Mouse (Mus musculus) heart, adult 2 months (tissue): ENCODE data around the gene Ascc1. TPM values are rescaled to one million over a fixed set of nuclear protein-coding genes. Genes with fewer than 3 reads are reported as not detected.

ENCODE experiments used
- DNase-seq, 2 experiments: peaks; one replicate each; pipeline ENCODE4 v3.0.0; 2021
- H3K27ac ChIP-seq: fragments of 200-600 bp; 2 replicates; pipeline ENCODE4 v1.8.1; 2022
- H3K27me3 ChIP-seq: fragments of 200-500 bp; 2 replicates; pipeline ENCODE4 v1.6.1; 2012; ENCODE audit warnings: mild to moderate bottlenecking, low read length, inconsistent platforms, mixed read lengths; ENCODE audit not compliant: control insufficient read depth, insufficient read depth
- H3K36me3 ChIP-seq: fragments of 200-500 bp; 2 replicates; pipeline ENCODE4 v1.6.1; 2012; ENCODE audit warnings: low read length, inconsistent platforms; ENCODE audit not compliant: control insufficient read depth, insufficient read depth
- H3K4me1 ChIP-seq: fragments of 200-500 bp; 2 replicates; pipeline ENCODE4 v1.6.1; 2011; ENCODE audit warnings: low read length; ENCODE audit not compliant: control insufficient read depth, insufficient read depth
- H3K4me3 ChIP-seq: fragments of 200-600 bp; 2 replicates; pipeline ENCODE4 v1.8.1; 2022
- H3K79me2 ChIP-seq: fragments of 200-500 bp; replicated peaks from 2 replicates; pipeline ENCODE4 v1.6.1; 2012; ENCODE audit warnings: mild to moderate bottlenecking, inconsistent platforms, low read length, moderate library complexity, mixed read lengths; ENCODE audit not compliant: control insufficient read depth, insufficient read depth
- H3K9ac ChIP-seq: fragments of 200-500 bp; 2 replicates; pipeline ENCODE4 v1.6.1; 2012; ENCODE audit warnings: low read depth, mild to moderate bottlenecking, control low read depth, inconsistent platforms, low read length, mixed read lengths
- CTCF ChIP-seq: fragments of 200-600 bp; IDR thresholded peaks from 2 replicates; pipeline ENCODE4 v1.8.1; 2022; ENCODE audit warnings: antibody characterized with exemption, mild to moderate bottlenecking, moderate library complexity
- EP300 ChIP-seq: fragments of 200-500 bp; IDR thresholded peaks from 2 replicates; pipeline ENCODE4 v1.6.1; 2011; ENCODE audit warnings: low read depth, low read length, control low read depth; ENCODE audit not compliant: insufficient read depth
- POLR2A ChIP-seq: fragments of 200-500 bp; IDR thresholded peaks from 2 replicates; pipeline ENCODE4 v1.6.1; 2011; ENCODE audit warnings: mild to moderate bottlenecking, low read depth, low read length, control low read depth; ENCODE audit not compliant: insufficient read depth
- WGBS: fragments of 180-500 bp; shearing (Covaris S2); methylation state at CpG from one replicate; pipeline ENCODE4 v1.1.7; 2018; 5-methylcytosine and 5-hydroxymethylcytosine counted together
- intact Hi-C: fragments of 180-260 bp; cut with DNase I; formaldehyde crosslinking; loops from one replicate; pipeline ENCODE4 v1.15.1; 2025
- polyA plus RNA-seq: library from polyadenylated mRNA; depleted of rRNA; stranded (reverse); fragments of >200 nt; gene quantifications from 2 replicates; pipeline ENCODE4 v1.2.3, GENCODE M21; 2012
- total RNA-seq, 2 experiments: library from RNA; stranded (reverse); gene quantifications; 2 replicates each; pipeline ENCODE4 v1.2.3; 2021

Ascc1 gene
- total and polyA plus RNA-seq, 3 experiments, result 20.5 to 24.1 (median 22.5) TPM

DNA sequence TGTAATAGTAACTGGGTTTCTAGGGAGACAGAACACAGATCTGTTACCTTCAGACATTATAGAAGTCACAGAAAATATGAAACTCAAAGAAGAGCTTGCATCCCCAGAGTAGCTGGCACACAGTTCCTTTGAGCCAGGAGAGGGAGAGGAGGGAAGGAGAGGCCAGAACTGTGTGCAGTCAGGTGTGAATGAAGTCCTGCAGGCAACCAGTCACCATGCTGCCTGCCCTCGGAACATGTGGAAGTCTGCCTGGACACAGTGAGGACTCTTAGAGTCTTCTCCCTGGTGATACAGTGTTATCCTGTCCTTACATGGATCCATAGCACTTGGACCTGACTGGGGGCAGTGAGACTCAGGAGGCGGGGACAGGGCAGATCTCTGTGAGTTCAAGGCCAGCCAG, 89.7 kb downstream of the Ascc1 start:
- DNase-seq, result no peak
- no peak overlapping the region for H3K9ac ChIP-seq
- intact Hi-C loops, result no loop called here
- no peak overlapping the region for H3K27ac ChIP-seq
- TF ChIP-seq EP300 (no peak), POLR2A (no peak), CTCF (no peak)
- no peaks in the 10 kb centered on the region for H3K36me3 ChIP-seq
- no peaks in the 10 kb centered on the region for H3K27me3 ChIP-seq
- 87% methylated on average over 2 of the region's 2 CpGs for WGBS
- no peak overlapping the region for H3K4me3 ChIP-seq
- H3K4me1 ChIP-seq, result no peaks in the 10 kb centered on the region
- H3K79me2 ChIP-seq, result no peaks in the 10 kb centered on the region

DNA sequence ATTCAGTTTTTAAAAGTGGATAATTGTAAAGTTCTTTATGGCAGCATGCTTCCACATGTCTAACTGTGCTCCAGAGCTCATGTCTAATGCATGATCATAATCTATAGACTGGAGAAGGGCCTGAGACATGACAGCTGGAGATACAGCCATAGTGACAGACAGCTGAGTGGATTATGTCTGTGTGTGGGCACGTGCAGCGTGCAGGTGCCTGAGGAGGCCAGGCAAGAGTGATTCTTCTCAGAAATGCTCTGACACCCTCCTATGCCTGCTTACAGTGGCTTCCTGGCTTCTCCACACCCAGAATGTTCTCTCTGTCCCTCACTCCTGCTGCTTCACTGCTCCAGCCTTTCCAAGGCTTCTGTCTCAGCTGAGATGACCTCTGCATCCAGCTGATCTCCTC, 91.1 kb downstream of the Ascc1 start:
- WGBS, result 84% methylated on average over 2 of the region's 2 CpGs
- intact Hi-C loops, result no loop called here

DNA sequence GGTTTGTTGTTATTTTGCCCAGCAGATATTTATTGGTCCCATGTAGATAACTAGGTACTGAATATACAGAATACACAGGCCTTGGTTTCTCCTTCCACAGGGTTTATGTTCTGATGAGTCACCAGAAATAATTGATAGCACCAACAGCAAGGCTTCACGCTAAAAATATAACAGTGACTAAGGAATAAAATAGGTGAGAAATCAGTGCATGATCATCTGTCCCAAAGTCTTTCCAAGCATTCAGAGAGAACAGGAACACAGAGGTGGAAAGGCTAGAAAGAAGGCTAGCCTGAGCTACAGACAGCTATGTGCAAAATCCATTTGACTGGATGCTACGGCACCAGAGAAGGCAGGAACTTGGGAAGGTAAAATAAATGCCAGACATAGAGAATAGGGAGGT, 93.0 kb downstream of the Ascc1 start:
- no peaks in the 10 kb centered on the region for H3K27me3 ChIP-seq
- intact Hi-C loops, result no loop called here
- H3K36me3 ChIP-seq, result no peaks in the 10 kb centered on the region
- TF ChIP-seq POLR2A (no peak), CTCF (no peak), EP300 (no peak)
- no peaks in the 10 kb centered on the region for H3K4me1 ChIP-seq
- H3K79me2 ChIP-seq, result no peaks in the 10 kb centered on the region
- no peak overlapping the region for H3K27ac ChIP-seq
- WGBS, result 92% methylated on average over 2 of the region's 2 CpGs
- H3K4me3 ChIP-seq, result no peak overlapping the region
- H3K9ac ChIP-seq, result no peak overlapping the region
- DNase-seq, result no peak

More for the DNA sequence above, 91.1 kb downstream of the Ascc1 start:
- Histone ChIP-seq H3K79me2 (no peaks in the 10 kb centered on the region), H3K27me3 (no peaks in the 10 kb centered on the region), H3K4me3 (no peak overlapping the region), H3K36me3 (no peaks in the 10 kb centered on the region), H3K4me1 (no peaks in the 10 kb centered on the region), H3K9ac (no peak overlapping the region), H3K27ac (no peak overlapping the region)
- TF ChIP-seq EP300 (no peak), POLR2A (no peak), CTCF (no peak)
- DNase-seq, result no peak

DNA sequence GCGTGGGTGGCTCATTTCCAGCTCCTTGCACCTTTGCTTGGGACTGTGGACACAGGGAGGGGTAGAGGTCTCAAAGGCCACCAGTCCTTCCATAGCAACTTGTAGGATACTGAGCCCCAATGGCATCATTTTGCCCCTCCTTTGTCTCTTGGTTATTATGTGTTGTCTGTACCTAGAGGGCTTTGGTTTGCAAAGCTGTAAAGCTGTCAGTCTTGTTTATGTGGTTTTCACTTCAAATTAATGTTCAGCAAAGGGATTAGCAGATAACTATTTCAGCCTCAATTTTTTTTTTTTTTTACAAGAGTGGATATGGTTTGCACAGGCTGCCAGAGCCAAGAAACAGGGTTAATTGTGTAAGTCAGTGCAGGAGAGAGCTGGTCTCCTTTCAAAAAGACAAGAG, 93.7 kb downstream of the Ascc1 start:
- DNase-seq, result no peak
- Histone ChIP-seq H3K27me3 (no peaks in the 10 kb centered on the region), H3K79me2 (no peaks in the 10 kb centered on the region), H3K27ac (no peak overlapping the region), H3K36me3 (no peaks in the 10 kb centered on the region), H3K9ac (no peak overlapping the region), H3K4me3 (no peak overlapping the region), H3K4me1 (no peaks in the 10 kb centered on the region)
- intact Hi-C loops, result no loop called here
- TF ChIP-seq POLR2A, result no peak
- 93% methylated on average over 1 of the region's 1 CpGs for WGBS

DNA sequence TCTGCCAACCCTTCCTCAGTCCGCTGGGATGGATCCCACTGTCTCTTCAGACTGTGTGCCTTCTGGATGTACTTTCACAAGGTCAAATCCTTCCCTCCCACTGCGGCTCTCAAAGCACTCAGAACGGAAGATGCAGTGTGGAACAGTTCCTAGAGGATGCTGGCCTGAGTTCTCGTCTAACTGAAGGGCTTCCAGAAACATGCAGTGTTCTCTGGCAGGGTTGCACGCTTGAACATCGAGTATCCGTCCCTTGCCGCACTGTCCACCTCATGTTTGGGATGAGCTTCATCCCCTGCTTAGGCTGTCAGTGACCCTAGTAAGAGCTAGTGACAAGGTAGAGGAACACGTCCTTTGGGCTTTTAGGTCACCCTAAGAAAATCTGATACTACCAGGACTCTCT, 94.5 kb downstream of the Ascc1 start:
- Histone ChIP-seq H3K36me3 (no peaks in the 10 kb centered on the region), H3K79me2 (no peaks in the 10 kb centered on the region), H3K27me3 (no peaks in the 10 kb centered on the region), H3K27ac (no peak overlapping the region), H3K4me3 (no peak overlapping the region), H3K9ac (no peak overlapping the region), H3K4me1 (no peaks in the 10 kb centered on the region)
- no peak for DNase-seq
- intact Hi-C loops, result no loop called here
- WGBS, result 91% methylated on average over 9 of the region's 9 CpGs
- TF ChIP-seq CTCF, result no peak
- TF ChIP-seq POLR2A, result no peak
- no peak for TF ChIP-seq EP300

DNA sequence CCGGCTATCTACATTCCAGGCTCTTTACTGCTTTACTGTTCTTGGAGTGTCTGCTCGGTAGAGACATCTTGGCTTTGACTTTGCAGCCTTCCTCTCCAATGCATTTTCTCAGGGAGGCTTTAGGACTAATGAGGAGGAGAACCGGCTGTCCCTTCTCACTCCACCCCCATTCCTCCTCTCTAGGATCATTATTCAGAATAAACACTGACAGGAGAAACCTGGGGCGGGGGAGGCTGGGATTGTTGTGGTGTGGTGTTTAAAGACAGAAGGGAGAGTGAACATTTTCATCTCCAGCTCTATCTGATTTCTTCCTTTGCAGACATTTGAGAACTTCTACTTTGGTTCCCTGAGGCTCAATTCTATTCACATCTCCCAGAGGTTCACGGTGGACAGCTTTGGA, 95.2 kb downstream of the Ascc1 start:
- Histone ChIP-seq H3K4me3 (no peak overlapping the region), H3K36me3 (no peaks in the 10 kb centered on the region), H3K9ac (no peak overlapping the region), H3K27ac (no peak overlapping the region), H3K4me1 (no peaks in the 10 kb centered on the region), H3K79me2 (no peaks in the 10 kb centered on the region), H3K27me3 (no peaks in the 10 kb centered on the region)
- intact Hi-C loops, result no loop called here
- WGBS, result 88% methylated on average over 5 of the region's 5 CpGs
- DNase-seq, result no peak
- no peak for TF ChIP-seq EP300
- no peak for TF ChIP-seq POLR2A
